Mouse (Mus musculus) right cerebral cortex, postnatal 36 days (tissue): ENCODE measurements around the gene Pea15a.

Experiments
- DNase-seq, 2 experiments: peaks; one replicate each; pipeline ENCODE4 v3.0.0; 2022; ENCODE audit warnings: low spot score in 2 of 2, mixed read lengths in 1 of 2

The Pea15a gene

GRCm38 (mm10) chr1:172179102-172179501, 27.5 kb downstream of the Pea15a start:
- no peak for DNase-seq

GRCm38 (mm10) chr1:172177791-172178190, 28.8 kb downstream of the Pea15a start:
- no peak for DNase-seq

DNA sequence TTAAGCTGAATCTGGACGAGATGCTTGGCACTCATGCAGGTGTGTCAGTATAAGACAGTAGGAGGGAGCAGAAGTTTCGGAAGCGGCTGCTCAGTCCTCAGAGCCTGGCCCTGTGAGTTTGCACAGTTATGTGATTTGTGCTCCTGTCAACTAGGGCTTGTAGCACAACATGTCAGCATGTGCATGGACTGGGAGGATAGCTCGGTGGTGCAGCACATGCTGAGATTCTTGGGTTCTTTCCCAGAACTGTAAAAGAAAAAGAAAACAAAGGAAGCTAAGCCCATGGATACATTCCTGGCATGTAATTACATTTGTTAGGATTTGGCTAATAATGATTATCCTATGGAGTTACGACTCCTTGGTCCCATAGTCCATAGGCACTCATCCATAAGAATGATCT, 33.4 kb downstream of the Pea15a start:
- DNase-seq = no peak

DNA sequence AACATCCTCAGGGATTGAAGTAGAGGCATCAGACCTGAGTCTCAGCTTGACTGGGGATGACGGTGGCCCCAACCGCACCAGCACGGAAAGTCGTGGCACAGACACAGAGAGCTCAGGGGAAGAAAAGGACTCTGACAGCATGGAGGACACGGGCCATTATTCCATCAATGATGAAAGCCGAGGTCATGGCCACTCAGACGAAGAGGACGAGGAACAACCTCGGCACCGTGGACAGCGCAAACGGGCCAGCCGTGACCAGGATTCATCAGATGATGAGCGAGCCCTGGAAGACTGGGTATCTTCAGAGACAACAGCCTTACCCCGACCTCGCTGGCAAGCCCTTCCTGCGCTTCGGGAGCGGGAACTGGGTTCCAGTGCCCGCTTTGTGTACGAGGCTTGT, 34.2 kb downstream of the Pea15a start:
- no peak for DNase-seq

DNA sequence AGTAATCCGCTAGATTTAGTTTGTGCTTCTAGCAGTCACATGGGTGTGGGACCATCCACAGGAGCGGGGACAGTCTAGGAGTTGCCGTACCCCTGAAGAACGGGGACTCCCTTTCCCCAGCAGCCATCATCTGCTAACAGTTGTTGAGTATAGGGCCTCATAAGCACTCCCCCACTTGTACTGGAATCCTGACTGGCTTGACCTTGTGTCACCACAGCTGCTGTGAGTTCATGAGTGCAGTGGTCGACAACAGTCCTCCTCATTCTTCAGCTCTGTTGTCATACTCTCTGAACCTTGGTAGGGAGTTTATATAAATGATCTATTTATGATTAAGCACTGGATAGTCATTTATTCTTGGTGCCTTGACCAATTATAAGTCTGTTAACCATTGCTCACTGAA, 36.8 kb downstream of the Pea15a start:
- DNase-seq = no peak

- no peak for DNase-seq
Observed at GRCm38 (mm10) chr1:172167911-172168310, 38.7 kb downstream of the Pea15a start.

DNA sequence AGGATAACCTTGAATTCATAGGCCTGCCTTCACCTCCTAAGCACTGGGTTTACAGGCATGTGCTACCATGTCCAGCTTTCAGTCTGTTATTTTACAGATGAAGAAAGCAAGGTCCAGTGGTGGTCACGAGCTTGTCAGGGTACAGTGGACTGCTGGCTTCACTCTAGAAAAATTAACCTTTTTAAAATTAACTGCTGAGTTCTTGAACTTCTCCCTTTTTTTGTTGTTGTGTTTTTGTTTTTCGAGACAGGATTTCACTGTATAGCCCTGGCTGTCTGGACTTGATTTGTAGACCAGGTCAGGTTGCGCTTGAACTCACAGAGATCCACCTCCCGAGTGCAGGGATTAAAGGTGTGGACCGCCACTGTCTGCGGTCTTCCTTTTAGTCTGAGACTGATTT, 43.6 kb downstream of the Pea15a start:
- DNase-seq = no peak

DNA sequence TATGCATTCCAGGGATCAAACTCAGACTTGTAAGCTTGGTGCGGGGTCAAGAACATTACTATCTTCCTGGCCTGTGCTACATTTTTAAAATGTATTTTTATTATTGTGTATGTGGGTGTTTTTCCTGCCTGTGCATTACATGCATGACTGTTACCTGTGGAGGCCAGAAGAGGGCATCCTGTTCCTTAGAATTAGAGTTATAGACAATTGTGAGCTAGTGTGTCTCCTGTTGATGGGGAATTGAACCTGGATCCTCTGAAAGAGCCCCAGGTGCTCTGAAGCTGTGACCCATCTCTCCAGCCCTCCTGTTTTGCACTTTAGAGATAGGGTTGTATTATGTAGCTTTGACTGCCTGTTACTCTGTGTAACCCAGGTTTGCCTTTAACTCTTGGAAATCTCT, 44.6 kb downstream of the Pea15a start:
- DNase-seq = peak in 1 of 2 experiments; percentile 15

- DNase-seq = no peak
Observed at GRCm38 (mm10) chr1:172160508-172160907, 46.1 kb downstream of the Pea15a start.

DNA sequence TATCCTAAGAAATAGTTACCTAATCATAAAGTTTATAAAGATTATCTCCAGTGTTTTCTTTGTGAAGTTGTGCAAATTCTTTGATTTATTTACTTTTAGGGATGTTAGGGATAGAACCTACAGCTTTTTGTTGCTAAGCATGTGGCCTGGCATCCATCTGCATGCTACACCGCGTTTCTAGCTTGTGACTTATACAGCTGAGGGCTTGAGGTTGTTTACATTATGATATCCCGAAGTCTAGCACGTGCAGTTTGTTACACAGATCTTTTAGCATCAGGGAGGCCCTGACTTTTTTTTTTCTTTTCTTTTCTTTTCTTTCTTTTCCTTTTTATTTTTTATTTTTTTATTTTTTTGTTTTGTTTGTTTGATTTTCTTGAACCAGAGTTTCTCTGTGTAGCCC, 46.6 kb downstream of the Pea15a start:
- DNase-seq = no peak

DNA sequence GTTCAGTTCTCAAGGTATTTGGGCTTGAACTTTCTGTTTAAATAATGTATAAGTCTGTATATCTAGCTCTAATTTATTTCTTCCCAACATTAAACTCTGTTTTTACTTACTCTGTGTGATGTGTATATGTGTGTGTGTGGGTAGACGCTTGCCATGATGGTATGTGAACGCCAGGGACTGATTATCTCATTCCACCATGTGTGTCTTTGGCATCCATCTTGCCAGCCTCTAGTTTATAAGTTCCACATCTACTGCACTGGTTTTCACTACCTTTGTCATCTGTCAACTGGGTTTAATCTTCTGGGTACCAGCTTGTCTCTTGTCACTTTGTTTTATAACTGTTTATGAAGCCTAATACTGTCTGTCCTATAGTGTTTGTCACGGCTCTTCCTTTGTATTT, 51.1 kb downstream of the Pea15a start:
- no peak for DNase-seq

DNA sequence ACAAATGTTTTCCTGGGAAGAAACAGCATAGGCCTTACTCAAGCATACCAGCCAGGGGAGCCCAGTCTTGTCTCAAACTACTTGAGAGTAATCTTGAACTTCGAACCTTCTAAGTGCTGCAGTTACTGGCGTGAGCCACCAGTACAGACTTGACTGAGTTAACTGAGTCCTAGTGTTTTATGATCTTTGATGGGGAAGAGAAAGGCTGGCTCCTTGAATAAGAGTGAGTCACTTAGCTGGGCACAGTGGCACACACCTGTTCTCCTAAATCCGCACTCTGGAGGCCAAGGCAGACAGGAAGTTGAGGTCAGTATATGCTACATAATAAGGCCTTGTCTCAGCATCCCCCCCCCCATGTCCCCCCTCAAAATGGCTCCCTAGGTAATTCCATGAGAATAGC, 52.1 kb downstream of the Pea15a start:
- DNase-seq = no peak

GRCm38 (mm10) chr1:172148955-172149815, 57.4 kb downstream of the Pea15a start:
- DNase-seq = no peak

DNA sequence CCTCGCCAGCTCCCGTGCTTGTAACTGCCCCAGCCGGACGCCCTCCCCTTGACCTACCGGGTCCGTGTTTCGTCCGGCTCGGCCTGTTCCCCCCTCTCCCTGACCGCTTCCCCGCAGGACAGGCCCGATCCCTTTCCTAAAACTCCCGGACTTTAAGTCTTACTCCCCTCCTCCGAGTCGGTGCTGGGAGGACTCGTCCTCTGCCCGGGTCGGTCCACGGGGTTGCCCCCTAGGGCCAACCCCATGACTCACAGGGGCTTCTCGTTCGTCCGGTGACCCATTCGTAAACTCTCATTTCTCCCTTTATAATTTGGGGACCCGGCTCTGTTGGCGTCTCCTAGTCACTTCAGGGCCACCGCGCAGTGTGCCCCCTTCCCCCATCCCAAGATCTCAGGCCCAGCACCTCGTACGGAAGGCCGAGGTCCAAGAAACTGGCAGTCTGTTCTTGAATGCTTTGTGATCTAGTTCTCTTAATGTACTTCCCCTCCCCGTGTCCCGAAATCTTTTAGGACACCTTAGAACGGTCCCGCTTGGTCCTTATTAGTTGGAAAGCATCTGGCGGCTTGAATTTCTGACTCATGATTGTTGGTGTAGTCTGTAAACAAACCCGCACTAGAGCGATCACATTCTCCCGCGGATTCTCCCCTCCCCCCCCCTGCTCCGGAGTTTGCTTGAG, 58.2 kb downstream of the Pea15a start:
- peak; percentile 3 to 44 for DNase-seq

- DNase-seq = peak; percentile 92 to 94
Observed at GRCm38 (mm10) chr1:172147835-172148278, 58.7 kb downstream of the Pea15a start, which contains the start of gene Dcaf8. Gene Dcaf8 (plus strand): TSS chr1:172148084.
